ENCODE assay signal across 10 mouse cellular contexts in the genomic region with DNA sequence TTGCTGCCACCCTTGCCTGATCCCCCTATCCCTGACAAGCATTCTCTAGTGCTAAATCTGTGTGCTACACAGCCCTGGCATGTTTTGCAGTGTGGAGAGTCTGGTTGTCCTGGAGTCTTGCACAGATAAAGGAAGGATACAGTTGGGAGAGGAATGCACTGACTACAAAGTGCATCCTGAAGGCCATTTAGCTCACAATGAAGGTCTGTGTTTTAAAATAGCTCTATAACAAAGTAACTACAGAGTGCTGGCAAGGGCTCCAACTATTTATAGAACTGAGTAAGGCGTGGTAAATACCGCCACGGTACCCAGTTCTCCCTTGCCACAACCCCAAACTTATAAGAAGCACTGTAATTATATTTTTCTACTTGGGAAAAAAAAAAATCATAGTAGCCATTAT.
DNase-seq lines count a peak whose midpoint lies in the region; ATAC-seq and TF ChIP-seq lines count a peak whose summit lies in the region.
"Had no signal": no experiment of that assay in that cellular context is flagged by ENCODE, and none has a peak within 500 bp of the region (broad histone marks: within the 10 kb centered on the region; RNA-seq: fewer than 3 reads in every experiment).

No protein-coding gene starts in this region.

- H3K27me3 ChIP-seq in intestine, embryonic 14.5 days (replicated peaks; ENCODE audit: control insufficient read depth, insufficient read depth, low read length) = no peaks in the 10 kb centered on the region
- no peaks in the 10 kb centered on the region for H3K27me3 ChIP-seq in intestine, postnatal 0 days (replicated peaks; ENCODE audit: control insufficient read depth, insufficient read depth, low read length)
- no peaks in the 10 kb centered on the region for H3K27me3 ChIP-seq in stomach, embryonic 14.5 days (ENCODE audit: control insufficient read depth, insufficient read depth, low read length)
- H3K27me3 ChIP-seq in stomach, postnatal 0 days (ENCODE audit: control insufficient read depth, insufficient read depth, low read length) = no peaks in the 10 kb centered on the region
- H3K27me3 ChIP-seq in hindbrain, postnatal 0 days (ENCODE audit: insufficient read depth, low read length) = no peaks in the 10 kb centered on the region

- WGBS in intestine, embryonic 14.5 days = 44% methylated on average over 3 of the region's 3 CpGs
- 35% methylated on average over 3 of the region's 3 CpGs for WGBS in intestine, postnatal 0 days
- 57% methylated on average over 3 of the region's 3 CpGs for WGBS in stomach, embryonic 14.5 days
- WGBS in stomach, postnatal 0 days = 37% methylated on average over 3 of the region's 3 CpGs
- WGBS in hindbrain, postnatal 0 days = 56% methylated on average over 3 of the region's 3 CpGs

- no peak for TF ChIP-seq EP300 in stomach, postnatal 0 days (optimal IDR thresholded peaks at IDR 0.05)

- 0 out of 2 replicates have a peak, but pooled peaks have one; percentile 36 for ATAC-seq in intestine, embryonic 14.5 days (replicated peaks; ENCODE audit: low FRiP score, low TSS enrichment, low read depth)
- no peak for ATAC-seq in intestine, postnatal 0 days
- ATAC-seq in stomach, embryonic 14.5 days (ENCODE audit: insufficient number of reproducible peaks, insufficient read depth, low FRiP score, low read depth) = peak; percentile 65; the same call in 1 of the 2 replicates
- no peak for ATAC-seq in stomach, postnatal 0 days (ENCODE audit: low FRiP score, low TSS enrichment)
- peak; percentile 43; the same call in 1 of the 2 replicates for ATAC-seq in hindbrain, postnatal 0 days

- no peak for TF ChIP-seq CTCF in intestine, postnatal 0 days (IDR thresholded peaks at IDR 0.05; ENCODE audit: low read depth)
- no peak for TF ChIP-seq CTCF in stomach, postnatal 0 days (IDR thresholded peaks at IDR 0.05; ENCODE audit: low read depth)
- TF ChIP-seq CTCF in hindbrain, postnatal 0 days (IDR thresholded peaks at IDR 0.05; ENCODE audit: low read depth) = no peak

- H3K9me3 ChIP-seq in intestine, embryonic 14.5 days (ENCODE audit: control insufficient read depth, low read length) = no peaks in the 10 kb centered on the region
- H3K9me3 ChIP-seq in intestine, postnatal 0 days (ENCODE audit: control insufficient read depth) = no peaks in the 10 kb centered on the region
- H3K9me3 ChIP-seq in stomach, embryonic 14.5 days (ENCODE audit: control insufficient read depth, low read depth, low read length) = no peaks in the 10 kb centered on the region
- no peaks in the 10 kb centered on the region for H3K9me3 ChIP-seq in stomach, postnatal 0 days (ENCODE audit: control insufficient read depth, low read length)
- no peaks in the 10 kb centered on the region for H3K9me3 ChIP-seq in hindbrain, postnatal 0 days (ENCODE audit: low read length)
- H3K9me3 ChIP-seq: G1E had no signal

- H3K4me2 ChIP-seq in intestine, embryonic 14.5 days (ENCODE audit: low read length) = no peak overlapping the region
- no peak overlapping the region for H3K4me2 ChIP-seq in intestine, postnatal 0 days (replicated peaks; ENCODE audit: low read depth)
- H3K4me2 ChIP-seq in stomach, embryonic 14.5 days (replicated peaks; ENCODE audit: low read depth, low read length) = no peak overlapping the region
- H3K4me2 ChIP-seq in stomach, postnatal 0 days (replicated peaks; ENCODE audit: low read depth) = no peak overlapping the region
- no peak overlapping the region for H3K4me2 ChIP-seq in hindbrain, postnatal 0 days (ENCODE audit: low read depth, low read length)

- H3K9ac ChIP-seq in intestine, embryonic 14.5 days (ENCODE audit: low read length) = no peak overlapping the region
- H3K9ac ChIP-seq in intestine, postnatal 0 days (ENCODE audit: low read depth, low read length) = no peak overlapping the region
- H3K9ac ChIP-seq in stomach, embryonic 14.5 days (replicated peaks; ENCODE audit: low read depth, low read length) = no peak overlapping the region
- H3K9ac ChIP-seq in stomach, postnatal 0 days (ENCODE audit: low read length) = no peak overlapping the region
- H3K9ac ChIP-seq in hindbrain, postnatal 0 days (replicated peaks; ENCODE audit: low read length) = no peak overlapping the region

- peaks cover 4% of the 10 kb centered on the region; the same call in 1 of the 2 replicates for H3K4me1 ChIP-seq in intestine, embryonic 14.5 days (replicated peaks; ENCODE audit: control insufficient read depth, insufficient read depth, low read length)
- H3K4me1 ChIP-seq in intestine, postnatal 0 days (replicated peaks; ENCODE audit: control insufficient read depth, insufficient read depth, low read length) = no peaks in the 10 kb centered on the region
- peaks cover 3% of the 10 kb centered on the region; the same call in 1 of the 2 replicates for H3K4me1 ChIP-seq in stomach, embryonic 14.5 days (ENCODE audit: control insufficient read depth, insufficient read depth, low read length)
- H3K4me1 ChIP-seq in stomach, postnatal 0 days (replicated peaks; ENCODE audit: control insufficient read depth, insufficient read depth) = no peaks in the 10 kb centered on the region
- no peaks in the 10 kb centered on the region for H3K4me1 ChIP-seq in hindbrain, postnatal 0 days (ENCODE audit: insufficient read depth, low read length)

- DNase-seq in intestine, embryonic 14.5 days (ENCODE audit: low spot score) = no peak
- DNase-seq in stomach, postnatal 0 days (ENCODE audit: low spot score) = no peak
- DNase-seq in hindbrain, postnatal 0 days (ENCODE audit: low spot score) = no peak
- no peak for DNase-seq in thymus, postnatal 25 days
- no peak for DNase-seq in cerebellum, postnatal 14 days
- DNase-seq in thymus, postnatal 0 days (ENCODE audit: low spot score) = no peak
- DNase-seq: cerebellum, adult 9-11 months had no signal

- H3K27ac ChIP-seq in intestine, embryonic 14.5 days (ENCODE audit: low read depth) = no peak overlapping the region; the same call in 1 of the 2 replicates
- no peak overlapping the region for H3K27ac ChIP-seq in intestine, postnatal 0 days (ENCODE audit: low read depth, low read length)
- H3K27ac ChIP-seq in stomach, embryonic 14.5 days (ENCODE audit: low read length) = peak overlapping the region; percentile 1; the same call in 1 of the 2 replicates
- H3K27ac ChIP-seq in stomach, postnatal 0 days (replicated peaks) = no peak overlapping the region
- no peak overlapping the region; the same call in 1 of the 2 replicates for H3K27ac ChIP-seq in hindbrain, postnatal 0 days

- H3K36me3 ChIP-seq in intestine, embryonic 14.5 days (ENCODE audit: control insufficient read depth, insufficient read depth, low read length) = no peaks in the 10 kb centered on the region
- H3K36me3 ChIP-seq in intestine, postnatal 0 days (ENCODE audit: control insufficient read depth, insufficient read depth) = no peaks in the 10 kb centered on the region
- no peaks in the 10 kb centered on the region for H3K36me3 ChIP-seq in stomach, embryonic 14.5 days (ENCODE audit: control insufficient read depth, insufficient read depth, low read length)
- no peaks in the 10 kb centered on the region for H3K36me3 ChIP-seq in stomach, postnatal 0 days (ENCODE audit: control insufficient read depth, insufficient read depth, low read length)
- no peaks in the 10 kb centered on the region for H3K36me3 ChIP-seq in hindbrain, postnatal 0 days (ENCODE audit: insufficient read depth, low read length)
- H3K36me3 ChIP-seq: G1E had no signal

- H3K4me3 ChIP-seq in intestine, embryonic 14.5 days (ENCODE audit: low read depth, low read length) = no peak overlapping the region
- no peak overlapping the region for H3K4me3 ChIP-seq in intestine, postnatal 0 days (ENCODE audit: low read depth, low read length)
- no peak overlapping the region for H3K4me3 ChIP-seq in stomach, embryonic 14.5 days (ENCODE audit: low read depth, low read length)
- no peak overlapping the region for H3K4me3 ChIP-seq in stomach, postnatal 0 days (ENCODE audit: low read depth, low read length)
- no peak overlapping the region for H3K4me3 ChIP-seq in hindbrain, postnatal 0 days (ENCODE audit: low read length)

Comparison
In these comparisons a context has a peak if more than half of its experiments do, and no peak if none do; other contexts are left out.
1. ATAC-seq: peak in intestine, embryonic 14.5 days (single experiment), stomach, embryonic 14.5 days (single experiment) and hindbrain, postnatal 0 days (single experiment); none in intestine, postnatal 0 days (single experiment) and stomach, postnatal 0 days (single experiment).